ENCODE assay signal across 9 mouse cellular contexts in the genomic region with DNA sequence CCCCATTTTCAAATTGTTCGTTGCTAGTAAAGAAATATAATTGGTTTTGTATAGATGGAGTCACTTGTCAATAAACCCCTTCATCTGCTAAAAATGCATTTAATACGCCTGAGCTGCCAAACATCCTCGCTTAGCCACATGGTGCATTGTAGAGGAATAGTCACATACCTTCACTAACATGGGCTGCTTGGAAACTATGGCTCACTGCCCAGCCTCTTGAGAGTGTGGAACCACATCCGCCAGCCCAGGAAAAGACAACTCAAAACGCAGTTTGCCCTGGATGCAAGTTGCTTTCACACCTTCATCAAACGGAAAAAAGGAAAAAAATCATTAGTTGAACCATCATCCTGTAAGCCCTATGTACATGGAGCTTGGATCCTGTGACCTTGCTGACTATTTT.
DNase-seq lines count a peak whose midpoint lies in the region; ATAC-seq lines count a peak whose summit lies in the region.
"Had no signal": no experiment of that assay in that cellular context is flagged by ENCODE, and none has a peak within 500 bp of the region (broad histone marks: within the 10 kb centered on the region; RNA-seq: fewer than 3 reads in every experiment).

No protein-coding gene starts in this region.

- intact Hi-C loops in left cerebral cortex, postnatal 4 days (cut with DNase I): no loop called here

- peak; percentile 62 for ATAC-seq in frontal cortex, adult (ENCODE audit: low TSS enrichment)

- no peak for DNase-seq in frontal cortex, postnatal 14 days (ENCODE audit: low spot score in 2 of 2)
- peak; percentile 21 for DNase-seq in 3T3-L1 (ENCODE audit: low read depth, low spot score)
- peak; percentile 69 to 75 for DNase-seq in cerebellum, postnatal 14 days
- DNase-seq in left cerebral cortex, postnatal 4 days: peak; percentile 53
- DNase-seq in ovary, postnatal 10 days (ENCODE audit: low spot score): no peak
- no peak for DNase-seq in kidney, postnatal 25 days
- DNase-seq: kidney, adult 18-20 months; thymus, postnatal 25 days had no signal

Comparison
In these comparisons a context has a peak if more than half of its experiments do, and no peak if none do; other contexts are left out.
1. DNase-seq: peak in 3T3-L1 (single experiment), cerebellum, postnatal 14 days (2 of 2) and left cerebral cortex, postnatal 4 days (single experiment); none in frontal cortex, postnatal 14 days (0 of 2), ovary, postnatal 10 days (single experiment) and kidney, postnatal 25 days (0 of 2).